Mouse (Mus musculus): ENCODE results near the gene Prlr.

GRCm38 (mm10) chr15:10325080-10325479 lies 148.0 kb downstream of the Prlr start, which contains the start of gene Gm21973:
- TF ChIP-seq CTCF (conservative IDR thresholded peaks at IDR 0.05; ENCODE audit: low read length) (no peak), POU5F1 (IDR thresholded peaks at IDR 0.05; ENCODE audit: borderline replicate concordance, low read length) (no peak)
